Mouse (Mus musculus): ENCODE results near the gene Zfp93. TPM values are rescaled to one million over a fixed set of nuclear protein-coding genes. Genes with fewer than 3 reads are reported as not detected.

Zfp93 gene
- total and polyA plus RNA-seq, 3 experiments: not detected

DNA sequence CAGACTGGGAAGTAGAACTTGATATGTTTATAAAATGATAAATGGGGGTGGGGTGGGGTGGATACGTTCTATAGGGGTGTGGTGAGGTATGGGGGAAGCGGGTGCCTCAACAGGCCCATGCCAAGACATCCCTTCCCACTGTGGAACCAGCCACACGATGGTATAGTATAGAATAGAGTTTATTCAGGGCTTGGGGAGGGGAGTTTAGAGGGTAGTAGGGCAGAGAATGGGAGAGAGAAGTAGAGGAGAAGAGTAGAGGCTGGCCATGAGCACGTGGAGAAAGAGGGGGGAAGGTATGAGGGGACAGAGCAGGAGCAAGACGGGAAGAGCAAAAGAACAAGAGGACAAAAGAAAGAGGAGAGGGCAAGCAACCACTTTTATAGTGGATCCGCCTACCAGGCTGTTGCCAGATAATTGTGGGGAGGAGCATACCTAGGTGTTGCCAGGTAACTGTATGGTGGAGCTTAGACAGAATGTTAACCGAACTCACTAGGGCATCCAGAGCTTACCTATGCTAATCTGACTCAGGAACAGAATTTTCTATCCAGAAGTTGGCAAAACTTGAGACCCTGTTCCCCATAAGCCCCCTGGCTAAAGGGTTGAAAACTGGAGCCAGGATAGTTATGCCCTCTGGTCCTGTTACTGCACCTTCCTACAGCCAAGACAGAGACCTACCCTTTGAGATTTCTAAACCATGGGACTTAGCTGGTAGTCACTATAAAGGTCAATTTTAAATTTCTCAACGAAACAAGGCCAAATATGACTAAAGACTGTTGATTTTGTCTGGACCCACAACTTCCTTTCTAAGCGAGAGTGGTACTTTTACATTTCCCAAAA is 16.2 kb upstream of the Zfp93 start:
- H3K79me2 ChIP-seq (ENCODE audit: control insufficient read depth, insufficient read depth, low read length, poor library complexity): no peaks in the 10 kb centered on the region
- H3K9ac ChIP-seq (ENCODE audit: control insufficient read depth, low read depth, low read length, poor library complexity, severe bottlenecking): no peak overlapping the region
- H3K27ac ChIP-seq (ENCODE audit: control insufficient read depth, low read depth, low read length): no peak overlapping the region
- no peaks in the 10 kb centered on the region for H3K9me3 ChIP-seq (replicated peaks; ENCODE audit: insufficient read depth, low read length)
- no peak for TF ChIP-seq USF1 (IDR thresholded peaks at IDR 0.05; ENCODE audit: low read depth, low read length)
- TF ChIP-seq NELFE (IDR thresholded peaks at IDR 0.05; ENCODE audit: low read depth, low read length): no peak
- TF ChIP-seq E2F4 (IDR thresholded peaks at IDR 0.05; ENCODE audit: borderline replicate concordance, low read depth, low read length): no peak
- TF ChIP-seq ZKSCAN1 (IDR thresholded peaks at IDR 0.05; ENCODE audit: low read depth, low read length): no peak
- TF ChIP-seq JUND (IDR thresholded peaks at IDR 0.05; ENCODE audit: low read depth, low read length): no peak
- no peak for TF ChIP-seq POLR2AphosphoS2 (IDR thresholded peaks at IDR 0.05; ENCODE audit: low read length)
- TF ChIP-seq ETS1 (IDR thresholded peaks at IDR 0.05; ENCODE audit: low read depth, low read length): no peak
- TF ChIP-seq GABPA (IDR thresholded peaks at IDR 0.05; ENCODE audit: low read depth, low read length): no peak
- no peak for TF ChIP-seq MYB (IDR thresholded peaks at IDR 0.05; ENCODE audit: low read depth, low read length)
- no peak for TF ChIP-seq BHLHE40 (IDR thresholded peaks at IDR 0.05; ENCODE audit: borderline replicate concordance, low read depth, low read length)
- no peak for TF ChIP-seq USF2 (IDR thresholded peaks at IDR 0.05; ENCODE audit: borderline replicate concordance in 1 of 2, insufficient read depth in 1 of 2, low read depth in 1 of 2, low read length in 2 of 2)
- no peak for TF ChIP-seq POLR2AphosphoS5 (IDR thresholded peaks at IDR 0.05; ENCODE audit: borderline replicate concordance, low read depth, low read length)
- TF ChIP-seq MYC (IDR thresholded peaks at IDR 0.05; ENCODE audit: low read depth, low read length): no peak
- TF ChIP-seq CHD2 (IDR thresholded peaks at IDR 0.05; ENCODE audit: low read length): no peak
- TF ChIP-seq ZNF384 (IDR thresholded peaks at IDR 0.05; ENCODE audit: low read depth, low read length): no peak
- TF ChIP-seq TCF12 (IDR thresholded peaks at IDR 0.05; ENCODE audit: low read depth, low read length): no peak
- no peak for TF ChIP-seq RAD21 (IDR thresholded peaks at IDR 0.05; ENCODE audit: low read depth, low read length)
- no peak for TF ChIP-seq CTCF (IDR thresholded peaks at IDR 0.05 in 2 of 3, conservative IDR thresholded peaks at IDR 0.05 in 1 of 3; ENCODE audit: control insufficient read depth in 1 of 3, insufficient read depth in 1 of 3, low read depth in 2 of 3, low read length in 3 of 3, poor library complexity in 1 of 3, severe bottlenecking in 1 of 3)
- TF ChIP-seq MAFK (IDR thresholded peaks at IDR 0.05; ENCODE audit: borderline replicate concordance, low read depth, low read length): no peak
- TF ChIP-seq EP300 (IDR thresholded peaks at IDR 0.05; ENCODE audit: low read depth in 1 of 2, low read length in 2 of 2): no peak
- DNase-seq (ENCODE audit: low read depth, low spot score): no peak
- no peaks in the 10 kb centered on the region for H3K4me1 ChIP-seq (ENCODE audit: control insufficient read depth in 1 of 2, insufficient read depth in 2 of 2, low read length in 2 of 2)
- no peaks in the 10 kb centered on the region for H3K27me3 ChIP-seq (ENCODE audit: control insufficient read depth in 1 of 2, insufficient read depth in 2 of 2, low read length in 2 of 2)
- no peak overlapping the region for H3K4me3 ChIP-seq (ENCODE audit: control insufficient read depth in 1 of 2, insufficient read depth in 1 of 2, low read depth in 2 of 2, low read length in 2 of 2)
- H3K36me3 ChIP-seq (ENCODE audit: control insufficient read depth in 1 of 2, insufficient read depth in 2 of 2, low read length in 2 of 2): no peaks in the 10 kb centered on the region
